Mouse (Mus musculus): ENCODE data around the gene Zfp986. TPM values are rescaled to one million over a fixed set of nuclear protein-coding genes. Genes with fewer than 3 reads are reported as not detected.

Gene Zfp986
- polyA plus RNA-seq (2017; shearing (Covaris generic)) = not detected

DNA sequence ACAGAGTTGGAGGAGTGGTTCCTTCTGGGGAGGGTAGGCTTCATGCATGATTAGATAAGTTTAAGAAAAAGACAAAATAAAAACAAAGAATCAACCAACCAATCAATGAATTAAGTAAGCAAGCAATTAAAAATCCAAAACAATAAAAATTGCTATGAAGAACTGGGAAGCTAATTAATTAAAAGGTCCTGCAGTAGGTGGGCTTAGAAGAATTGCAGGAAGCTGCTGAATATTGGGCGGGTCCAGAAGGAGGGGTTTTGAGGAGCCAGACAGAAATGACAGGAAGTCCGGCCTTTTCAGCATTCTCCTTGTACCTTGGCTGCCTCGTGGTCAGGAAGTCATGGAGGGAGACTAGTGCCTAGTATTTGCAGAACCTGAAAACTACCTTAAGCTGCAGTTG, at the start of gene Zfp986:
Zfp986 (plus strand) TSS at position 301 of the 400 bp plus-strand sequence.

Other genes with a start within 250 kb of the Zfp986 start
- not detected for gene Zfp980, start 198.1 kb upstream of the Zfp986 start, polyA plus RNA-seq (2017; shearing (Covaris generic))
- gene Zfp987, start 228.5 kb downstream of the Zfp986 start, polyA plus RNA-seq (2017; shearing (Covaris generic)) = 1.3 TPM

Measured in naive thymus-derived CD4-positive, alpha-beta T cell, adult 5 months (primary cell).